Mouse (Mus musculus) liver, adult (tissue): ENCODE data around the gene Wdr41.

ENCODE experiments used
- GATA4 ChIP-seq: IDR thresholded peaks from 2 replicates; pipeline ENCODE4 v1.6.1; 2014; ENCODE audit warnings: mild to moderate bottlenecking, low read length; ENCODE audit not compliant: insufficient replicate concordance

The Wdr41 gene

DNA sequence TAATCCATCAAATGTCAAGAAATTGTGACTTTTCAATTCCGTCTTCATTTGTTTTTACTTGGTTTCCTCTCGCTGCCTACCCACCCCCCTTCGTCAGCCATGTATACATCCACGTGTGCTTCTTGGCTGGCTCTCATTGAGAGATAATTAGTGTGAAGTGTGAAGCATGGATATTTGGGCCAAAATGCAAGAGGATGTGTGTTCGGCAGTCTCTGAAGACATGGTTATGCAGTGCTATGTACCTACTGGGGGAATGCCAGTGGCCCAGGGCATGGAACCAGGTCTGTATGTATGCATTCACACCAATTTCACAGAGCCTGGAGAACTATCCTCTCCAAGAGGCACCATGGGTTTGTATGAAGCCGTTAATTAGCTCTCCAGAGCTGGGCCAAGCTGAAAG, 54.7 kb downstream of the Wdr41 start:
- TF ChIP-seq GATA4, result no peak

DNA sequence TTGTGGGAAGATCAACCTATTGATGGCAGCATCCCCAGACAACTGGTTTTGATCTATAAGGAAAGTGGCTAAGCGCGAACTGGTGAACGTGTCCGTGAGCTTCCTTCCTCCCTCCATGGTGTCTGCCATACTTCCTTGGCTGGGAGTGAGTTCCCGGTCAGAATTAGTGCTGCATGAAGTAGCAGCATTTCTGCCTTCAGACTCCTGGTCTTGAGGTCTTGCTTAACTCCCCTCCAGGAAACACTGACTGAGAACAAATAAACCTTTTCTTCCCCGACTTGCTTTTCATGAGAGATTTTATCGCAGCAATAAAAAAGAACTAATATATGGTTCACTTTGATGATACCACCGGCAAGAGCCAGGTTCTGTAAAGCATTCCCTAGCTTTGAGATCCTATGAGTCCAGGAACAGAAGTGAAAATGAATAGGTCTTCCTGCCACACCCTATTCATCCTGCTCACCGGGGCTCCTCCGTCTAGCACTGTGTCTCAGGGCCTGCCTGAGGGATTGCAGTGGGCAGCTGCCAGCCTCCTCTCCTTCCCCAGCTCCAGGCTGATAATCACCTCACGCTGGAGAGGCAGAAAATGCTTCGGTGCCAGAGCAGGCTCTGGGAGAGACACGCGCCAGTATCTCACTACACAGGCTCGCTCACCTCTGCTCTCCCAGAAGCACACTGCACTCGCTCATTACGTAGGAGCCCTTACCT, 56.1 kb downstream of the Wdr41 start:
- no peak for TF ChIP-seq GATA4

DNA sequence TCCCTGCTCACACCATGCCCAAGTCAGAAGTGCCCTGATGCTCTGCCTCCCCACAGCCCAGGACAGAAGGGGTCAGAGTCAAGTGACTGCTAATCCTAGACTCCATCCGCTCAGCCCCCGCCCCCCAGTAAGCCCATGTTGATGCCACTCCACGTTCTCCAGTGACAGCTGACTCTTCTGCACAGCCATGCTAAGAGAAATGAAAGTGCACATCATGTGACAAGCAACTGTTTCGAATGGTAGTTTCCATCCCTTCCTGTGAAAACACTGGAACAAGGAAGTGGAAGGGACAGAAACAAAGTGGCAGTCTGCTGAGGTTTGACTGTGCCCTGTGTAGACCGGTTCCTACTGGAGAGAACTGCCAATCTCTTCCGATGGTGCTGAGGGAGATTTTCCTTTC, 56.8 kb downstream of the Wdr41 start:
- TF ChIP-seq GATA4, result no peak

DNA sequence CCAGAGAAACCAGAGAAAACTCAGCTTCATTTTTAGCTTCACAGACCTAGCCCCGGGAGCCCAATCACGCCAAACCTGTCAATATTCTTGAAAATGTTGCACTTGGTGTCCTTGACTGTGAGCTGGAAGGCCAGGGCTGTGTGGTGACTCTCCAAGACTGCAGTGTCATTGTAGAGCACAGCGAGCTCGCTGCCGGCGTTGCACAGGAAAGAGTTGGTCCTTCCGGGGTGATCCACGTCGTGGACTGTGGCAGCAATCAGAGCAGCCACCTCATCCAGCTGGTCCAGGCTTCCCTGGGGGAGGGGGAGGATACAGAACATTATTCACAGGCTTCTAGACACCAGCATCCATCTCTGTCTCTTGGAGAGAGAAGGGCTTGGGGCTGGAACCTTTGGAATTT, 58.0 kb downstream of the Wdr41 start:
- no peak for TF ChIP-seq GATA4

DNA sequence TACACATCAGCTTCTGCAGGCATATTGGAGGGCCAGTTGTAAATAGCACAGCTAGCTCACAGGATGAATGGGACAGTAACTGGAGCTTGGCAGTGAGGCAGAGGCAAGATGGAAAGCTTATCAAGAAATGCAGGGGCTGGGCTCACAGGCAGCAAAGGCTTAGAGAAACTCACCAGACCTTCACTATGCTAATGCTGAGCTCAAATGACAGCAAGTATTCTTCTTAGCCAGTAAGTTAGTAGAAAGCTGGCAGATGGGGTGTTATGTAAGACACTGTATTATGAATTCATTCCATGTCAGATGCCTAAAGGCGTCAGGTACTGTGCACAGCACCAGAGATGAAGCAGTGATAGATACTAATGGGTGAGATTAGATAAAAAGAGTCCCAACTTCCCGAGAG, 58.6 kb downstream of the Wdr41 start:
- TF ChIP-seq GATA4, result no peak

DNA sequence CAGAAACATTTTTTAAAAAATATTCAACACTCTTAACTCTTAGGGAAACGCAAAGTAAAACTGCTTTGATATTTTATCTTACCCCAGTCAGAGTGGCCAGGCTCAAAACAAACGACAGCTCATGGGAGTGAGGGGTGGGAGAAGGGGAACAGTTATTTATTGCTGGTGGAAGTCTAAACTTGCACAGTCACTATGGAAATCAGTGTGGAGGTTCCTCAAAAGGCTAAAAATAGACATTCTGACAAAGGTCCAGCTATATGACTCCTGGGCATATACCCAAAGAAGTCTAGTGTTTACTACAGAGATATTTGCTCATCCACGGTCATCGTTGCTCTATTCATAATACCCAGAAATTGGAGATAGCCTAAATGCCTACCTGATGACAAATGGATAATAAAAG, 62.1 kb downstream of the Wdr41 start:
- no peak for TF ChIP-seq GATA4

DNA sequence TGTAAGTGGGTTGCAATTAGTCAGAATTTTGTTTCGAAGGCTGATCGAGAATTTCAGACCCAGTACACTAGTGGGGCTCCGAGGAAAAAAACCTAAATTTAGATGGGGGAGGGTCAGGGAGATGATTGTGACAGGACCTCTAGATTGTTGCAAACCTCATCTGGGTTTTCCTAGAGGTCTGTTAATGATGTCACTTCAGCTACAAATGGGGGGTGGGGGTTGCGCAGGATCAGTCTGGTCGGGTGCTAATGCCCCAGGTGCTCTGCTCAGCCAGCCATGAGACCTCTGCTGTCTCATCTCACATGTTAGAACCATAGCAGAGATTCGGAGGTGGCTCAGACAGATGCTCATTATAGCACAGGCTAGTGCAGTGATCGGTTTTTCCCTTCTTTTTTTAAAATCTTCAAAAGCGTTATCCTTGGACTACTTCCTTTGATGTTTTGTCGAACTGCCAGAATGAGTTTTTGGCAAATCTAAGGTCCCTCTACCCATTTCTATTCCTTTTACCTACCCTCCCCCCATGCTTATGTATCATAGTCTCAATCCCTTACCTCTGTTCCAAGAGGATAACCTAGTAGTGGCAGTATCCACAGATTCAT, 64.1 kb downstream of the Wdr41 start:
- TF ChIP-seq GATA4, result no peak

DNA sequence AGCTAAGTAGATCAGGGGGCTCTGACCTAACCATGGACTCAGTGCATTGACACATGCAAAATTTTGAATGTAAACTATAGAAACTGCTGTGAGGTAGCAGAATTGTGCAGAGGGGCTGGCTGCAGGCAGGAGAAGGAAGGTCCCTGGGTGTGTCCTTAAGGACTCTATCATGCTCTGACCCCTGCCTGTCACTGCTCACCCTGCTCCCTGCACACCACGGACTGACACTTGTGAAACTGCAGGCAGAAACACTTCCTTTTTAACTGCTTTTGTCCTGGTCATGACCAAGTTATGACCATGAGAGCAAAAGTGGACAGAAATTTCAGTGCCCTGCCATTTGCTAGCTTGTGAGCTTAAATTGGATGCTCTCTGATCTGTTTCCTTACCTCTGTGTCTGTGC, 68.0 kb downstream of the Wdr41 start:
- TF ChIP-seq GATA4, result no peak

DNA sequence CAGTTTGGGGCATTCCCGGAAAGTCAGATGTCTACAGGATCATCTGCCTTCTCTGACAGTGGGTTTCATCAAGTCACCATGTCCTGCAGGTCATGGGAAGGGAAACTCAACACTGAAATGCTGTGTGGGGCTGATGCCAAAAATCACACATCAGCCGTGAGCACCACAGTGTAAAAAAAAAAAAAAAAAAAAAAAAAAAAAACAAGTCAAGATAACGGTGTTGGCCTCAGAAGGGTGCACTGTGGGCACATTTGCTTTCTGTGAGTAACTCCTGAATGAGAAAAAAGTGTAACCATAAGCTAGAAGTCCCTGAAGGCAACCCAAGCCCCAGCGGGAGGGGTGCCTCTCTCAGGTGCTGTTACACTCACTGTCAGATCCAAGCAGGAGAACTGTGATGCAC, 74.3 kb downstream of the Wdr41 start:
- TF ChIP-seq GATA4, result no peak

DNA sequence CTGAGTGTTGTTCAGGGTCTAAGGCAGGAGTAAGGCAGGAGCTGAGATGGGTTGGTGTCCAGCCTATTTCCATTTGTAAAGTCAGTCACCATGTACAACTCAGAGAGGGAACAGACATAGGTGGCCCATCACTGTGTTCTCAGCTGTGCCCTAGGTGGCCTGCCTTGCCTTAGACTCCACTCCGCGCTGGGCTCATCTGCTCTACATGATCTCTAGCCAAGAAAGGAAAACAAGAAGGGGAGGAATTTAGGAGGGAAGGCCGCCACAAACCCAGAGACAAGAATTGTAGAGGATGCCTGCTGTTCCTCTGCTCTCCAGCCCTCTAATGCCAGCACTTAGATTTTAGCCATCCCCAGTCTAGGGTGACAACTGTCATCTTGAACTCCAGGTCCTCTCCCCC, 76.3 kb downstream of the Wdr41 start:
- no peak for TF ChIP-seq GATA4

DNA sequence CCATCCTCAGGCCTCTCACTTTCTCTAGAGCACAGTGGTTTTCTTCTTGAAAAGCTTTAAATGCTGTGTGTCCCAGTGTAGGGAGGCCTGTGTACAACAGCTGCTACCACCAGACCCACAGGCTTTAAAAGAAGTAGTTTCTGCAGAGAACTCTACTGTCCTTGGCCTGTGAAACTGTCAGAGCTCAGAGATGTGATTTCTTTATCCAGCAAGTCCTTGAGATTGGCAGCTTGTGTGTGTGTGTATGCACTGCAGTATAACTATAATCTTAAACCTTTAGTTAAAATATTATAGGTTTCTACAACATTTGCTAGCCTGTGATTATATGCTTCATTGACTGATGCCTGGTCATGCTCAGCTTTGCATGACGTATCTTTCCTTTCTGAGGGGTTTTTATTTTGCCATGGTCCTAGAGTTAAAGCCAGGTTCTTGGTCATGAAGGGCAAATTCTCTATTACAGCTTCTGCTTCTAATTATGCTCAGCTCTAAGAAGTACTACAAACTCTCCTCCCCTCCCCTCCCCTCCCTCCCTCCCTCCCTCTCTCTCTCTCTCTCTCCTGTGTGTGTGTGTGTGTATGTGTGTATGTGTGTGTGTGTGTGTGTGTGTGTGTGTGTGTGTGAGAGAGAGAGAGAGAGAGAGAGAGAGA, 79.7 kb downstream of the Wdr41 start:
- no peak for TF ChIP-seq GATA4

DNA sequence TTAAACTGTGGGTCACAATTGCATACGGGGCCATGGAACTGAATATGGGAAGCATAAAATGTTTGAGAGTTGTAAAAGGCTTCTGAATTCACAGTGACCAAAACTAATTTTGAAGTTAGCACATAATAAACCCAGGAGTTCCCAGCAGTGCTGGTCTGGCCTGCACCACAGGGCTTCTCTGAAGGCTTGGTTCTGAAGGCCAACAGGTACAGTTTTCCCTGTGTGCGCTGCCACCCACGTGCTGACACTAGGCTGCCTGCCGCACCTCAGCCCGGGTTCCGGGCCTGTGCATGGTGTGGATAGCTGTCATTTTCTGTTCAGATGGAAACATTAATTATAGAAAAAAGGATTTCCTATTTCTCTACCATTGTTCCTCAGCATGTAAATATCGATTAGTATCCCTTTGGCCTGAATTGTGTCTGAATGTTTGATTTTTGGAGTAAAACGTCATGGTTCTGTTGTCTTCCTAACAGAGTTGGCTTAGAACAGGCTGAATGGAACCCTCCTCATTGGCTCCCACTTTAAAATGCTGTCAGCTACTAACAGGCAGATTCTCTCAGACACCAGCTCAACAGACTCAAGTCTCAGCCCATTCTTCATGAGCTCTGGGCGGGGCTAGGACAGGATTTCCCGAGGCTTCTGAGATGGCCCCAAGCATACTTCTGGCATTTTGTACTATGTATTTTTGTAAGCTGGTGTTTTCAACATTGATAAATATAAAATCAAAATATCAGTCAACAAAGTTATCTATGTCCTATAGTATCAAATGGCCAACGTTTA, 80.5 kb downstream of the Wdr41 start:
- TF ChIP-seq GATA4, result no peak

DNA sequence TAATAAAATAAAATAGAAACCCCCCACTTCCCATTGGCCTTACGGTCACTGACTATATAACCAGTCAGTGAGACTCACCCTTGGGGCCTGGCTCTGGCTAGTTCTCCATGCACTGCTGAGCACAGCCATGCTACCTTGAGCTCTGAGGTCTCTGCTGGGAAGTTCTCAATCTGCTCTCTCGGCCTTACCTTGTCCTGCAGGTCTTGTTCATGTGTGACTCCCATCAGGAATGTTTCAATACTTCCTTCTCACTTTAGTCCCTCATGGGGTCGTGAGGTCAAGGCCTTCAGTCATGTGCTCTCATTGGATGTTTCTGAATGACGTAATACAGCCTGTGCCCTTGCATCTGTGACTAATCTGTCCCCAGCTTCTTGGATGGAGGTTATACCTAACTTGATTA, 82.7 kb downstream of the Wdr41 start:
- TF ChIP-seq GATA4, result no peak

DNA sequence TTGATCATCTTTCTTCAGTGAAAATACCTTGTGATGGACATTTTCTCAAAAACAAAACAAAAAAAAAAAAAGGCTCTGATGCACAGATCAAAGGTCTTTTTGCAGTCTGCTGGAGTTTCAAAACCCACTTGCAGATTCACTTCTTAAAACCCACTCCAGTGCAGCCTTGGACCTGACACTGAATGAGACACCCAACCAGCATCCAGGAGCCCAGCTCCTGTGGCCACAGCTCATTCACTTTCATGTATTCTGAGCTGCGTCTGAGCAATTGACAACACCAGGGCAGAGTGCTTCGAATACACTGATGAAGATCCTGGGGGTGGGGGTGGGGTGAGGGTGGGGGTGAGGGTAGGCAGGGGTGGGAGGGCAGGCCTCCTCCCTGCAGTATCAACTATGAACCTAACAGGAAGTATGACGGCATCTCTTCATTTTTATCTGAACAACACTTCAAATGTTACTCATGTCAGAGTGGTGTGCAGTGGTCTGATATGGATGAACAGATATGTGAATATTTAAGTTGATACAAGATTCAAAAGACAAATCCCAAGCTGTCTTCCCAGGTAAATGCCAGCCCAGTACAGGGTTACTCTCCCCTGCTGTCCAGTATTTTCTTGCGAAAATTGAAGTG, 87.4 kb downstream of the Wdr41 start:
- TF ChIP-seq GATA4, result no peak

DNA sequence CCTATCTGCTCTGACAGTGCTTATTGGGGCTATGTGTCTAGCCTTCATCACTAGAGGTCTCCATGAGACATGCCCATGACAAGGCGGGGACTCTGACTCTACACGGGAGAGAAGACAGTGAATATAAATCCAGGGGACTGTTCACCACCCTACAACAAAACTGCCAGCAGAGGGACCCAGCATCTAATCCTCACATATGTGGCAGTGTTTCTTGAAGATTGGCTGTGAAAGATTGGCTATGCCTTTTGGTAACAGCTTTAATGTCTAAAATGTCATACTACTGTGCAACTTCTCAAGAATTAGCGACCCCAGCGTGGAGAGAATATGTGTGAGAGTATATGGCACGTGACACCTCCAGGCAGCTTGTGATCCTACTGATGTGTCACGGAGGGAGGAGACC, 91.7 kb downstream of the Wdr41 start:
- no peak for TF ChIP-seq GATA4
